Mouse (Mus musculus): ENCODE data around the gene Cd3g.

The Cd3g gene

GRCm38 (mm10) chr9:44980242-44980641, at the start of gene Cd3g:
TSS of gene Cd3g (minus strand) at chr9:44980431.
- DNase-seq (ENCODE audit: low read depth) = no peak

- DNase-seq (ENCODE audit: low read depth) = no peak
These were observed 47.1 kb upstream of the Cd3g start for GRCm38 (mm10) chr9:45027376-45027775.

GRCm38 (mm10) chr9:45024187-45024586, 44.0 kb upstream of the Cd3g start:
- DNase-seq (ENCODE audit: low read depth) = no peak

- no peak for DNase-seq (ENCODE audit: low read depth)
These were observed 43.4 kb upstream of the Cd3g start for GRCm38 (mm10) chr9:45023638-45024037.

GRCm38 (mm10) chr9:45022800-45023199, 42.6 kb upstream of the Cd3g start:
- peak; percentile 64 for DNase-seq (ENCODE audit: low read depth)

GRCm38 (mm10) chr9:45018031-45018430, 37.8 kb upstream of the Cd3g start:
- DNase-seq (ENCODE audit: low read depth) = no peak

GRCm38 (mm10) chr9:45015841-45016240, 35.6 kb upstream of the Cd3g start:
- no peak for DNase-seq (ENCODE audit: low read depth)

- no peak for DNase-seq (ENCODE audit: low read depth)
These were observed 34.6 kb upstream of the Cd3g start for GRCm38 (mm10) chr9:45014879-45015278.

- no peak for DNase-seq (ENCODE audit: low read depth)
These were observed 31.1 kb upstream of the Cd3g start for GRCm38 (mm10) chr9:45011291-45011690.

- no peak for DNase-seq (ENCODE audit: low read depth)
These were observed 30.2 kb upstream of the Cd3g start for GRCm38 (mm10) chr9:45010461-45010860.

- DNase-seq (ENCODE audit: low read depth) = no peak
These were observed 29.2 kb upstream of the Cd3g start, which contains the start of gene Cd3e for GRCm38 (mm10) chr9:45009180-45010078. TSS of gene Cd3e (minus strand) at chr9:45009627.

- no peak for DNase-seq (ENCODE audit: low read depth)
These were observed 28.1 kb upstream of the Cd3g start for GRCm38 (mm10) chr9:45008342-45008741.

GRCm38 (mm10) chr9:45007404-45007803, 27.2 kb upstream of the Cd3g start:
- DNase-seq (ENCODE audit: low read depth) = no peak

GRCm38 (mm10) chr9:45000249-45000648, 20.0 kb upstream of the Cd3g start:
- no peak for DNase-seq (ENCODE audit: low read depth)

- no peak for DNase-seq (ENCODE audit: low read depth)
These were observed 19.5 kb upstream of the Cd3g start for GRCm38 (mm10) chr9:44999776-45000175.

- no peak for DNase-seq (ENCODE audit: low read depth)
These were observed 18.9 kb upstream of the Cd3g start for GRCm38 (mm10) chr9:44999171-44999570.

- DNase-seq (ENCODE audit: low read depth) = no peak
These were observed 17.9 kb upstream of the Cd3g start for GRCm38 (mm10) chr9:44998138-44998537.

- no peak for DNase-seq (ENCODE audit: low read depth)
These were observed 16.4 kb upstream of the Cd3g start for GRCm38 (mm10) chr9:44996590-44996989.

- no peak for DNase-seq (ENCODE audit: low read depth)
These were observed 14.7 kb upstream of the Cd3g start for GRCm38 (mm10) chr9:44994962-44995361.

GRCm38 (mm10) chr9:44993268-44993667, 13.0 kb upstream of the Cd3g start:
- DNase-seq (ENCODE audit: low read depth) = no peak

GRCm38 (mm10) chr9:44992271-44992670, 12.0 kb upstream of the Cd3g start:
- DNase-seq (ENCODE audit: low read depth) = no peak

GRCm38 (mm10) chr9:44991821-44992220, 11.6 kb upstream of the Cd3g start:
- no peak for DNase-seq (ENCODE audit: low read depth)

GRCm38 (mm10) chr9:44986976-44987375, 6.7 kb upstream of the Cd3g start:
- no peak for DNase-seq (ENCODE audit: low read depth)

Measured in c-Kit-positive CD71-negative TER-119-negative erythroid progenitor cells, embryonic 14.5 days (primary cell).